Mouse (Mus musculus): ENCODE data around the gene Prr9.

The Prr9 gene

GRCm38 (mm10) chr3:92123847-92124246 lies at the start of gene Prr9:
TSS of gene Prr9 (minus strand) at chr3:92123947.
- DNase-seq (ENCODE audit: low read depth, low spot score), result no peak

GRCm38 (mm10) chr3:92169847-92170246 lies 46.1 kb upstream of the Prr9 start:
- no peak for DNase-seq (ENCODE audit: low read depth, low spot score)

GRCm38 (mm10) chr3:92153322-92153721 lies 29.6 kb upstream of the Prr9 start:
- DNase-seq (ENCODE audit: low read depth, low spot score), result peak; percentile 65

GRCm38 (mm10) chr3:92150631-92151277 lies 27.0 kb upstream of the Prr9 start:
- peak; percentile 76 for DNase-seq (ENCODE audit: low read depth, low spot score)

GRCm38 (mm10) chr3:92147913-92148312 lies 24.2 kb upstream of the Prr9 start:
- no peak for DNase-seq (ENCODE audit: low read depth, low spot score)

- DNase-seq (ENCODE audit: low read depth, low spot score), result peak; percentile 24
Measured at GRCm38 (mm10) chr3:92147420-92147819, 23.7 kb upstream of the Prr9 start.

- no peak for DNase-seq (ENCODE audit: low read depth, low spot score)
Measured at GRCm38 (mm10) chr3:92142644-92143043, 18.9 kb upstream of the Prr9 start, which contains the start of gene Lelp1. TSS of gene Lelp1 (minus strand) at chr3:92142744.

- DNase-seq (ENCODE audit: low read depth, low spot score), result no peak
Measured at GRCm38 (mm10) chr3:92120902-92121301, 2.8 kb downstream of the Prr9 start.

GRCm38 (mm10) chr3:92117930-92118329 lies 5.8 kb downstream of the Prr9 start:
- peak; percentile 64 for DNase-seq (ENCODE audit: low read depth, low spot score)

- no peak for DNase-seq (ENCODE audit: low read depth, low spot score)
Measured at GRCm38 (mm10) chr3:92111526-92111925, 12.2 kb downstream of the Prr9 start.

- DNase-seq (ENCODE audit: low read depth, low spot score), result no peak
Measured at GRCm38 (mm10) chr3:92110790-92111189, 13.0 kb downstream of the Prr9 start.

GRCm38 (mm10) chr3:92106582-92106981 lies 17.2 kb downstream of the Prr9 start:
- DNase-seq (ENCODE audit: low read depth, low spot score), result peak; percentile 64

GRCm38 (mm10) chr3:92083042-92083441 lies 40.7 kb downstream of the Prr9 start, which contains the start of gene Lor:
TSS of gene Lor (minus strand) at chr3:92083142.
- no peak for DNase-seq (ENCODE audit: low read depth, low spot score)

- peak; percentile 80 for DNase-seq (ENCODE audit: low read depth, low spot score)
Measured at GRCm38 (mm10) chr3:92081285-92081931, 42.3 kb downstream of the Prr9 start.

- DNase-seq (ENCODE audit: low read depth, low spot score), result peak; percentile 79
Measured at GRCm38 (mm10) chr3:92080462-92081284, 43.1 kb downstream of the Prr9 start.
